Mouse (Mus musculus): ENCODE results near the gene Mgat4a.

Mgat4a gene

GRCm38 (mm10) chr1:37540810-37541658, at the start of gene Mgat4a:
TSS of gene Mgat4a (minus strand) at chr1:37541016.
- DNase-seq = peak; percentile 90

- peak; percentile 59 for DNase-seq
Measured at GRCm38 (mm10) chr1:37585809-37586480, 45.1 kb upstream of the Mgat4a start.

GRCm38 (mm10) chr1:37583795-37584464, 43.1 kb upstream of the Mgat4a start:
- DNase-seq = no peak

DNA sequence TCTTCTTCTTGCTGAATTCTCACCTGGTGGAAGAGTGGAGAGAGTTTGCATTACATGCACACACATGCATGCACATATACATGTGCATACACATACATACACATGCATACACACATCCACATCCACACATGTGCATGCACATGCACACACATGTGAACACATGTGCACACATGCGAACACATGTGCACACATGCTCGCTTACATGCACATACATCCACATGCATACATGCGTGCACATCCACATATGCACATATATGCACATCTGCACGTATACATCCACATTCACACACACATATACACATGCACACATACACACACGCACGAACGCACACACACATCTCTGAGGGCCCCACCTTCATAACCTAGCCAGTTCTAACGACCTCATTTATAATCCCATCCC, 42.4 kb upstream of the Mgat4a start:
- no peak for DNase-seq

DNA sequence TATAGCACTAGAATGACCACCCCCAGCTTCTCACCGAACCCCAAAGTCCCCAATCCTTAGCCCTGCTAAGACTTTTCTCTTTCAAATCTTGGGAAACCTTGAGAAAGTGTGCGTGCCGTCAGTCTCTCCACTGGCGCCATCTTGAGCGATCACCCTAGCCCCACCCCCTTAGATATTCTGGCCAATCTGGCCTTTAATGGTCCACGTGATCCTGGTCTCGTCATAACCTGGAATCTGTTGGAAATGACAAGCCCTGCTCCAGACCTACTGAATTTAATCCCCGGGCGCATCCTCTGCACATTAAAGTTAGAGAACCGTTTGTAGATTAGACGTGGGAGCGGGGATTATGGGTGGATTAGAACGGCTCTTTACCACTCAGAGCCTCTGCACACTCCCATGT, 38.9 kb upstream of the Mgat4a start:
- no peak for DNase-seq

- peak; percentile 36 for DNase-seq
Measured at GRCm38 (mm10) chr1:37572528-37573272, 31.9 kb upstream of the Mgat4a start.

- DNase-seq = no peak
Measured at GRCm38 (mm10) chr1:37568379-37568778, 27.6 kb upstream of the Mgat4a start.

- no peak for DNase-seq
Measured at GRCm38 (mm10) chr1:37566754-37567153, 25.9 kb upstream of the Mgat4a start.

GRCm38 (mm10) chr1:37566344-37566743, 25.5 kb upstream of the Mgat4a start:
- DNase-seq = no peak

GRCm38 (mm10) chr1:37565396-37565795, 24.6 kb upstream of the Mgat4a start:
- DNase-seq = no peak

DNA sequence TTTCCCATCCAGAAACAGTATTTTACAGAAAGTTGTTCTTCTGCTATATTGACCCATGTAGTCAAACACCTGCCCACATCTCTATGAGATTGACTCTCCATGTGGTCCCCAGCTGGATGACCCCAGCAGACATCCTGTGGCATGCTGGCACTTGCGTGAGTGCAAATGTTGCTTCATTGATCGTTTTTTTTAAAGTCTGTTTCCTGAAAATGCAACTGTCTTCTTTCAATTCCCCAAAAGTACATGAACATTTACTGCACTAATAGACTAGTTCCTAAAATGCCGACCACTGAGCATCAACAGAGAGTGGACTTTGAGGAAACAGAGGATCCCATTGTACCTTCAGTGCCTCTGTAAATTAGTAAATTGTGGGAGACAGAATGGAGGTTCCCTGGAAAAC, 21.1 kb upstream of the Mgat4a start:
- DNase-seq = no peak

DNA sequence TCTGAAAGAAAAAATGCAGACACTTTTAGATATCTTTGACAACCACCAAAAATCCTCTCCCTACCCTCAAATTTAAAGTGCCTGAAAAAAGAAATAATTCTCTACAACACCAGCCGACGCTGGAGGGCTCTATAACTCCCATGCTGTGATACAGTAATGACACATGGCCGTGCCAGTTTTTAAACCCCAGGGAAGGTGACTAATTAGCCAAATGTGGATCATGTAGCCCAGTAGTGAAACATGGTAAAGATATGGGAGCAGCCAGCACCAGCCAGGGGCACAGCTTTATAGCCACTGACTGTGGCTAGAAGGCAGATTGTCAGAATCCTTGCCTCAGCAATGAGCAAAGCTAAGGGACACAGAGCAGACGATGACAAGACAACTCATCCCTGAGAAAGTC, 19.5 kb upstream of the Mgat4a start:
- DNase-seq = no peak

- no peak for DNase-seq
Measured at GRCm38 (mm10) chr1:37551986-37552385, 11.2 kb upstream of the Mgat4a start.

DNA sequence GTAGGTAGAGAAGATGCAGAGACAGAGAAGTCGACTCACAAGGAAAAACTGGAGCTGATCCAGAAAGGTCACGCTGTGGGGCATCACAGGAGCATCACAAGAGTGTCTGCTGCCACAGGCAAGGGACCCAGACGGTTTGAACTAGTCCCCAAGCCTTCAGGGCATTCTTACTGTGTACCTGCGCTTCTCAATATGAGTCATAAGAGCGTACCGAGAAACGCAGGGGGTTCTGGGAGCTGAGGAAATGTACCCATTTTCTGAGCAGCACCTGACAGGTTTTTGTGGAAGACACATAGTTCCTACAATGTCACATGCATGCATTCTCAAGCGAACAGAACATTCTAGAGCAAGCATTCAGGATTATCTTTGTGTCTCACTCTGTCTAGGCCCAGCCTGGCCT, 8.7 kb upstream of the Mgat4a start:
- DNase-seq = no peak

- DNase-seq = no peak
Measured at GRCm38 (mm10) chr1:37546398-37547051, 5.7 kb upstream of the Mgat4a start.

DNA sequence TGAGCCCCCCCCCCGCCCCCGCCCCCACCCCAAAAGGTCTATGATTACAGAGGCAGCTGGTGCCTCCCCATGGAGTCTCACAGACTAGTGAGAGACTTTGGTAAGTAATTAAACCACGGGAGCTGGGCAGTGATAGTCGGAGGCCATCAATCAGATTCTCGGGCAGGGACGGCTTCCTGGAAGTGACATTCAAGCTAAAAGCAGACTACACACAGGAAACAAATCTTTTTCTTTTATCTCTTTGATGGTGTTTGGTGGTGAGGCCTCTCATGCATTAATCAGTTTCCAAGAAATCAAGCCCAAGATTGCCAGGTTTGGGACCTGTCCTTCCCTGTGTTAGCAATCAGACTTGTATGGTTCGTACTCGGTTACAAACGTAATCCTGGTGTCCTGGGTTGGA, 3.4 kb upstream of the Mgat4a start:
- no peak for DNase-seq

DNA sequence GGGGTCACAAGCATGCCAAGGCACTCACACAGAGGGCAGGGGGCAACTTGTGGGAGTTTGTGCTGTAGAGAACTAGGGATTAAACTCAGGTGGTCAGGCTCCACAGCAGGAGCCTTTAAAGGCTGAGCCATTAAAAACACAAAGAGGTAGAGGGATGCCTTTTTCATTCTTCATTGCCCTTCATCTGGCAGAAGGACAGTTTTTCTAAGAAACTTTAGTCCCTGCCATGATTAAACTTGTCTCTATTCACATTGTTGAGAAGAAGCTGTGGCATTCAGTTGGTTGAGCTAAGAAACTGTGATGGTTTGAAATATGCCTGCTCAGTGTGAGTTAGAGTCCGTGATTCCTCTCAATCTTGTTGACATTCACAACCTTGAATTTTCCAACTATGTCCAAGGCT, 2.2 kb upstream of the Mgat4a start:
- DNase-seq = no peak

GRCm38 (mm10) chr1:37539968-37540809, 627 bp downstream of the Mgat4a start:
- DNase-seq = no peak

- DNase-seq = no peak
Measured at GRCm38 (mm10) chr1:37534532-37535108, 6.2 kb downstream of the Mgat4a start.

DNA sequence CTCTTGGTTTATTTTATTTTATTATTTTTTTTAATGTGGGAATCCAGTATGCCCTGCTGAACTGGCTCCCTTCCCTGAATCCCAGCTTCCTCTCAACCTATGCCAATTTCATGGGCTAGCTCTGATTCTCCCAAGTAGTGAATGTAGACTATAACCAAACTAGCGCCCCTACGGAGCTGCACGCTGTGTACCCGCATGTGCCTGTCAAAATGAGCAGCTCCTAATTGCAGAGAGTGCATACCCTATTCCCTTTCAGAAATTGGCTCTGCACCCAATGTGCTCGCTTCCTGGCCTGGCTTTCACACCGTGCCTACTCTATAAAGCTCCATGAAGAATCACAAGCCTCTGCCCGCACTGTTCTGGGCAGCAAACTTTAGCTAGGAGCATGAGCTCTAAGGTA, 7.6 kb downstream of the Mgat4a start:
- DNase-seq = no peak

DNA sequence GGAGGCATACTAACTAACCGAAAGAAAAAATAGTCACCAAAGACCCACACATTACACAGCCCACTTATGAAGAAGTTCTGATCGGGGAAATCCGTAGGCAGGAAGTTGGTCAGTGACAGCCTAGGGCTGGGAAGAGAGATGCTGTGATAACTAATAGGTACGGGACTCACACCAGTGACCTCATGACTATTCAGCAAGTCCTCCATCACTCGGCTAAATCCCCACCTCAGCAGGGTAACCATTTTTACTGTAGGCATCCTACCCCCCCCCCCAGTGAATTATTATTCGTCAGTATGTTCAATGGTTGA, 8.3 kb downstream of the Mgat4a start:
- no peak for DNase-seq

Data from cerebellum, adult 11 months (tissue).